Mouse (Mus musculus): ENCODE measurements around the gene B9d1.

DNA sequence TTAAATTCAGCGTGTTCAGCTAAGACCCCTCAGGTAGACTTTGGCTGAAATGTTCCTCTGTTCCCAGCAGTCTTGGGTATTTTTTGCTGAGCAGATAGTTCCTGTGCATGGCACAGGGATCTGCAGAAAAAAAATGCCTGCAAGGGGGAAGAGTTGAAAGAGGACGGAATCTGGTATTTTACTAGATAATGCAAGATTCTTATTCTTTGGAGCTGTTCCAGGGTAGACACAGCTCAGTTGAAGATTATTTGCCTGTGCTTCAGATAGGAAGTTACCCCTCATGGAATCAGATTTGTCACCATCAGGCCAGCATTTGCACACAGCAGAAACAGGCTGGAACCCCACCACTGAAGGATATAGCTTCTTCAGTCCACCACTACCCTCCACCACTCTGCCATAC, 9.4 kb upstream of the B9d1 start:
- TF ChIP-seq CTCF (IDR thresholded peaks at IDR 0.05; ENCODE audit: extremely low read depth, insufficient read depth, insufficient read length, insufficient replicate concordance): no peak
- no peak for TF ChIP-seq POLR2A (IDR thresholded peaks at IDR 0.05; ENCODE audit: low read depth, low read length)

Measured in spleen, adult 2 months (tissue).